Mouse (Mus musculus): ENCODE measurements around the gene Actr2.

GRCm38 (mm10) chr11:20035972-20036371, 76.7 kb downstream of the Actr2 start:
- TF ChIP-seq USF1 (IDR thresholded peaks at IDR 0.05; ENCODE audit: low read depth), result no peak
- TF ChIP-seq CEBPB (IDR thresholded peaks at IDR 0.05; ENCODE audit: insufficient read depth, poor library complexity, severe bottlenecking), result no peak
- TF ChIP-seq POLR2A (IDR thresholded peaks at IDR 0.05; ENCODE audit: insufficient read length, low read depth), result no peak
- no peak for TF ChIP-seq MAX (IDR thresholded peaks at IDR 0.05; ENCODE audit: low read depth)
- no peak for TF ChIP-seq E2F4 (IDR thresholded peaks at IDR 0.05; ENCODE audit: insufficient read depth)
- no peak for TF ChIP-seq POLR2AphosphoS2 (IDR thresholded peaks at IDR 0.05; ENCODE audit: insufficient read length, low read depth)
- no peak for TF ChIP-seq MYOD1 (IDR thresholded peaks at IDR 0.05; ENCODE audit: control insufficient read depth in 1 of 3, insufficient read length in 2 of 3, low read depth in 2 of 3)
- TF ChIP-seq TCF12 (IDR thresholded peaks at IDR 0.05; ENCODE audit: insufficient read depth, poor library complexity, severe bottlenecking), result no peak
- TF ChIP-seq MYOG (IDR thresholded peaks at IDR 0.05; ENCODE audit: control insufficient read depth in 1 of 3, insufficient read depth in 1 of 3, insufficient read length in 2 of 3, low read depth in 2 of 3), result no peak
- TF ChIP-seq REST (IDR thresholded peaks at IDR 0.05; ENCODE audit: insufficient read depth, insufficient read length), result no peak

All from myocyte (in vitro differentiated cells).